Mouse (Mus musculus) Muller cell, postnatal 12 days (primary cell): ENCODE results near the gene Gm21762.
"Not testable (repeated sequence)": the region's sequence is repeated elsewhere in the genome, so short reads cannot be mapped to it uniquely, and the experiment has no call there.

ENCODE experiments used
- DNase-seq: peaks from one replicate; pipeline ENCODE4 v3.0.0-alpha.2; 2015; ENCODE audit errors: inconsistent ontology term

Gm21762 gene

DNA sequence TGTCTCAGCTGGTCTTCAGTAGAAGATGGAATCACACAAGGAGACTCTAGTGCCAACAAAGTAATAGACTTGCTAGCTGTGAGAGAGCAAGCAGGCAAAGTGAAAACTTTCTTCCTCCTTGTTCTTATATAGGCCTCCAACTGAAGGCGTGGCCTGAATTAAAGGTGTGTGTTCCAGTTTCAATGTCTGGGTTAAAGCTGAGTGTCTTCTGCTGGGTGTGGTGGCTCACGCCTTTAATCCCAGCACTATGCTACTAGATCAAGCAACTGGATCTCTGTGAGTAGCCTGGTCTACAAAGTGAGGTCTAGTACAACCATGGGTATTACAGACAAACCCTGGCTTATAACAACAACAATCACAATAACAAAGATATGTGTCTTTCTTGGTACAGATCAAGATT, at the start of gene Gm21762:
TSS of gene Gm21762 (minus strand) at position 101 of the 400 bp plus-strand sequence.
- not testable (repeated sequence) for DNase-seq

DNA sequence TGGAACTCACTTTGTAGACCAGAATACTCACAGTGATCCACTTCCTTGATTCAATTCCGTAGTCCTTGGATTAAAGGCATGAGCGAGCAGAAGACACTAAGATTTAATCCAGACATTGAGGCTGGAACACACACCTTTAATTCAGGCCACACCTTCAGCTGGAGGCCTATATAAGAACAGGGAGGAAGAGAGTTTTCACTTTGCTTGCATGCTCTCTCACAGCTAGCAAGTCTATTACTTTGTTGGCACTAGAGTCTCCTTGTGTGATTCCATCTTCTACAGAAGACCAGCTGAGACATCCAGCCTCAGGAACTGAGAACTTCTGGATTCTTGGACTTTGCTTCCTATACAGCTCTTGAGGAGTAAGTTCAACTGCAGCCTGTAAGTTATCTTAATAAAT, 47.1 kb upstream of the Gm21762 start, which contains the start of gene AF067061:
TSS of gene AF067061 (plus strand) at position 245 of the 400 bp plus-strand sequence.
- not testable (repeated sequence) for DNase-seq

- not testable (repeated sequence) for DNase-seq
These were observed 44.0 kb upstream of the Gm21762 start for GRCm38 (mm10) chr13:120259718-120260117.

DNA sequence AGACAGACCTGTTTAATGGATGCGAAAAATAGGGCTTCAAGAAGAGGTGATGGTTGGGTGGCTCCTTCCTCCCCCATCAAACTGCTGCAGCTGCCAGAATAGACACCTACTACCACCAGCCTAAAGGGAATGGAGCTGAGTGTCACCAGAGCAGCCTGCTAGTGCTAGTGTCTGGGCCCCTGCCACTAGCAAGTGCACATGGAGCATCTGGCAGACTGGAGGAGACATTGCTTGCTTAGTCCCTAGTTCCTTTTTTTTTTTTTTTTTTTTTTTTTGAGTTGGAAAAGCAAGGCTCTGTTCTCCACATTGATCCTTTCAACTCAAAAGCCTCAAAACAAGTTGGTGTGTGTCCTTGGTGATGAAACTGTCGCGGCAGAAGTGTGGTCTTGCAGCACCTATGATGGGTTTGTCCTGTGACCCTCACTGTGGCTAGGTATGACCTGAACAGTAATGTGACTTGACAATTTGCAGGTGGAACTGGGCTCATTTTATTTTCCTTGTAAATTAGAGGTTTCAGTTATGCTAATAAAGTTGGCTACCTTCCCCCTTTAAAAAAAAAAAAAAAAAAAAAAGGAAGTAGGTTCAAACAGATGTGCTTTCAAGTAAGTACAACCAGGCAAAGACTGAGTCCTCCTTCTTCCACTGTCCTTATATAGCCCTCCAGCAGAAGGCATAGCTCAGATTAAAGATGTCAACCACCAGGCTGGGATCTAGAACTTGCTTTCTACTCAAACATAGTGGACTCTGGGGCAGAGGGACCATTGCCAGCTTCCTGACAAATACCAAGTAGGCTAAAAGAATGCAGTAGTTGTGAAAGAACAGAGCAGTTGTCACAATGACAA, 43.3 kb upstream of the Gm21762 start:
- not testable (repeated sequence) for DNase-seq

- DNase-seq, result not testable (repeated sequence)
These were observed 35.6 kb upstream of the Gm21762 start for GRCm38 (mm10) chr13:120251208-120251924.

GRCm38 (mm10) chr13:120238811-120239210, 23.1 kb upstream of the Gm21762 start, which contains the start of gene Gm21731:
TSS of gene Gm21731 (plus strand) at chr13:120239111.
- DNase-seq, result not testable (repeated sequence)

DNA sequence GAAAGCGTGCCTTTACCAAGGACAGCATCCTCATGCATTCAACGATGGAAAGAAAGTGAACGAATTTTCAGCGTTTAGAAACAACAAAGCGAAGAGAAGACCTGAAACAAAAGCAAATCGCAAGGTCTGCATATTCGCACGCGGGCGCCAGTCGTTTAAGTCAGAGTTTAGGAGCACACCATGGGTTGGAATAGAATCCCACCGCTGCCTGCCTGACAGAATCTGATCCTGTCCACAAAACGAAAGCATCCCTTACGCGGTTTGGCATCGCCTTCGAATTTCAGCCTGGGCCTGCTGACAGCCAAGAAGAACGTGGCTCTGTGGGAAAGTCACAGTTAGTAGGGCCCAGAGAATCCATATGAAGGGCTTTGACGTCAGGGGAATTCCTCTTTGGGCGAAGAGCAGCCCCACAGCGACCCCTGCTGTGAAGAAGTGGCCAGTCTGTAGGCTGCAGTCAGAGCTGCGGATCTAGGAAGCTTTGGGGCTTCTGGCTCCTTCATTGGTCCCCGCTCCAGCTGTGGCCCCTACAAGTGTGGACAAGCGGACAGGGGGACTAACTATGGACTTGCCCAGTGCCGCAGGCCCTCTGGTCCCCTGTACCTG, 16.8 kb upstream of the Gm21762 start:
- DNase-seq, result not testable (repeated sequence)

- DNase-seq, result not testable (repeated sequence)
These were observed 16.1 kb upstream of the Gm21762 start for GRCm38 (mm10) chr13:120231798-120232197.

DNA sequence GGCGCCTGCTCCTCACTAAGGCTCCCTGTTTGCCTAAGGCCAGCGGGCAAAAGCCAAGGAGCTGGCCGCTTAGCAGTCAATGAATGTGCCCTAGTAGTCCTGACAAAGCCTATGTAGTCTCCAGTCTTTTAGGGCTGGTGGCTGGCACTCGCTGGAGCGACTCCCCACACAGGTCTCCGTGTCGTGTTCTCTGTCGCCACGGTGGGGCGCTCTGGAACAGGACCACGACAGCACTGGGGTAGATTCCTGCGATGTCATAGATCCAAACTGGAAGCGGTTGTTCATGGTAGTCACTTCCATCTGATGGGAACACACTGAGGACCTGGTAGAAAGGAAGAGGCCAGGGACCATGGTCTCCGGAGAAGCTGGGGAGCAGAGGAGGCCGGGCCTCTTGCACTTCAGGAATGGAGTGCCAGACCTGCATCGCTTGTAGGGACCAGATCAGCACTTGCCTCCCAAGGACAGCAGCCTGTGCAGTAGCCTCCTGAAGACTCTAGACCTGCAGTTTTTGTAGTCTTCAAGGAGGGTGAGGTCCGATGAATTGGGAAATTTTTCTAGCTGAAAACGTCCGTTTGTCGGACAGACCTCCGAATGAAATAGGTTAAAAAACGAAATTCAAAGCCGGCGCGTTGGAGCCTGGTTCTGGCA, 7.4 kb upstream of the Gm21762 start:
- not testable (repeated sequence) for DNase-seq

- DNase-seq, result not testable (repeated sequence)
These were observed 5.2 kb upstream of the Gm21762 start for GRCm38 (mm10) chr13:120220922-120221321.

GRCm38 (mm10) chr13:120196189-120196821, 19.4 kb downstream of the Gm21762 start:
- DNase-seq, result not testable (repeated sequence)

DNA sequence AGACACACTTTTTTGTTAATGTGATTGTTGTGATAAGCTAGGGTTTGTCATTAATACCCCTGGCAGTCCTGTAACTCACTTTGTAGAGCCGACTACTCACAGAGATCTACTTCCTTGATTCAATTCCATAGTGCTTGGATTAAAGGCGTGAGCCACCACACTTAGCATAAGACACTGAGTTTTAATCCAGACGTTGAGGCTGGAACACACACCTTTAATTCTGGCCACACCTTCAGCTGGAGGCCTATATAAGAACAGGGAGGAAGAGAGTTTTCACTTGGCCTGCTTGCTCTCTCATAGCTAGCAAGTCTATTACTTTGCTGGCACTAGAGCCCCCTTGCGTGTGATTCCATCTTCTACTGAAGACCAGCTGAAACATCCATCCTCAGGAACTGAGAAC, 43.6 kb downstream of the Gm21762 start, which contains the start of gene Gm21818:
TSS of gene Gm21818 (plus strand) at position 301 of the 400 bp plus-strand sequence.
- not testable (repeated sequence) for DNase-seq

GRCm38 (mm10) chr13:120168301-120168700, 47.4 kb downstream of the Gm21762 start:
- not testable (repeated sequence) for DNase-seq
